Mouse (Mus musculus): ENCODE measurements around the gene Aco2.

GRCm38 (mm10) chr15:81924933-81925332 is 52.8 kb downstream of the Aco2 start:
- no peak for TF ChIP-seq CTCF (IDR thresholded peaks at IDR 0.05; ENCODE audit: low read depth)
- TF ChIP-seq EP300 (IDR thresholded peaks at IDR 0.05; ENCODE audit: low read depth), result no peak

All from liver, postnatal 0 days (tissue).